ENCODE assay signal across 8 mouse cellular contexts in genomic region chr4:155249648-155250351, GRCm38 (mm10). TPM values are rescaled to one million over a fixed set of nuclear protein-coding genes. Genes with fewer than 3 reads are reported as not detected.
DNase-seq lines count a peak whose midpoint lies in the region; ATAC-seq and TF ChIP-seq lines count a peak whose summit lies in the region.

Gene Faap20, plus strand, starts transcription at chr4:155249802.

- DNase-seq in ZHBTc4 (ENCODE audit: low read depth, low spot score), result peak; percentile 89
- peak; percentile 92 for DNase-seq in gastrocnemius, adult 2 months
- DNase-seq in left cerebral cortex, adult 18-20 months (ENCODE audit: low spot score in 2 of 2), result peak; percentile 72 to 86
- peak; percentile 87 for DNase-seq in right cerebral cortex, adult 18-20 months
- peak; percentile 57 for DNase-seq in urinary bladder, postnatal 10 days (ENCODE audit: low spot score)

- peak within 1 kb of the TSS; percentile 96 for H3K4me2 ChIP-seq in hindbrain, embryonic 16.5 days (ENCODE audit: low read length)

- under 1% methylated on average over 55 of the region's 58 CpGs for WGBS in hindbrain, embryonic 16.5 days
- under 1% methylated on average over 53 of the region's 58 CpGs for WGBS in macrophage (ENCODE audit: missing documents)

- H3K36me3 ChIP-seq in hindbrain, embryonic 16.5 days (ENCODE audit: control insufficient read depth, insufficient read depth, low read length), result 0 out of 2 replicates have a peak, but pooled peaks cover 2% of the 10 kb centered on the region
- no peaks in the 10 kb centered on the region; the same call in 1 of the 2 replicates for H3K36me3 ChIP-seq in macrophage (ENCODE audit: inconsistent target)

- no peak for TF ChIP-seq CTCF in gastrocnemius, adult 2 months (IDR thresholded peaks at IDR 0.05)

- peaks cover 27% of the 10 kb centered on the region for H3K4me1 ChIP-seq in hindbrain, embryonic 16.5 days (ENCODE audit: control insufficient read depth, insufficient read depth, low read depth, low read length)

- peak within 1 kb of the TSS; percentile 86 for H3K9ac ChIP-seq in hindbrain, embryonic 16.5 days (ENCODE audit: low read depth, low read length)

- intact Hi-C loops in gastrocnemius, adult 2 months (cut with DNase I), result loop anchor here (1.0 to 5.0 kb wide), 4 partner anchors 29 to 154 kb away; no protein-coding TSS in a partner anchor

- peak within 1 kb of the TSS; percentile 80 for H3K4me3 ChIP-seq in gastrocnemius, adult 2 months
- H3K4me3 ChIP-seq in hindbrain, embryonic 16.5 days (ENCODE audit: low read length), result peak within 1 kb of the TSS; percentile 66
- peak within 1 kb of the TSS; percentile 83 for H3K4me3 ChIP-seq in macrophage (ENCODE audit: inconsistent target)

- no peaks in the 10 kb centered on the region; the same call in 1 of the 2 replicates for H3K79me2 ChIP-seq in macrophage (ENCODE audit: inconsistent target)

- H3K9me3 ChIP-seq in hindbrain, embryonic 16.5 days (ENCODE audit: control insufficient read depth, low read length), result no peaks in the 10 kb centered on the region

- H3K27me3 ChIP-seq in hindbrain, embryonic 16.5 days (replicated peaks; ENCODE audit: control insufficient read depth, insufficient read depth, low read length), result no peaks in the 10 kb centered on the region

- peak within 1 kb of the TSS; percentile 94 for H3K27ac ChIP-seq in gastrocnemius, adult 2 months
- peak within 1 kb of the TSS; percentile 99 for H3K27ac ChIP-seq in hindbrain, embryonic 16.5 days (ENCODE audit: low read depth, low read length)
- H3K27ac ChIP-seq in macrophage, result peak within 1 kb of the TSS; percentile 82

- peak; percentile 81 for ATAC-seq in common myeloid progenitor, adult 5-6 weeks (replicated peaks; ENCODE audit: low read depth, poor library complexity, severe bottlenecking)
- peak; percentile 89 for ATAC-seq in hindbrain, embryonic 16.5 days

RNA-seq across cellular contexts. Expression of gene Faap20, which starts in this region (rescaled TPM):
- 25.5 and 25.9 TPM in 2 replicates for total RNA-seq in common myeloid progenitor, adult 5-6 weeks (2017)
- total RNA-seq in gastrocnemius, adult 2 months (2021), result 1 to 10 TPM; 4.6 to 6.1 TPM
- polyA plus RNA-seq in hindbrain, embryonic 16.5 days (2015; fragmentation: Nextera tagmentation; extraction: Ambion mirVana), result 72.1 and 72.5 TPM in 2 replicates
- total RNA-seq in left cerebral cortex, adult 18-20 months (2021), result 10 to 100 TPM; 28.0 to 29.5 TPM
- total RNA-seq in macrophage (2018; cell fraction: chromatin; rRNA removed), result 10 to 100 TPM in 14 of 26 experiments, 1 to 10 TPM in 12; 3.1 to 24.2 (median 10.2) TPM
- total RNA-seq in macrophage (2018; cell fraction: cytosol; rRNA removed), result 10 to 100 TPM; 18.2 to 31.7 (median 26.4) TPM
- 10 to 100 TPM in 25 of 26 experiments, 1 to 10 TPM in 1; 8.5 to 34.7 (median 19.5) TPM for total RNA-seq in macrophage (2018; cell fraction: nucleus; rRNA removed)
- polyA plus RNA-seq in macrophage (2018), result 10.5 to 23.7 TPM (median 21.3 TPM) in 3 replicates

Comparison
In these comparisons a context has a peak if more than half of its experiments do, and no peak if none do; other contexts are left out.
1. Peak in every context shown above with its lines: DNase-seq, ATAC-seq, H3K4me3 ChIP-seq and H3K27ac ChIP-seq.